Mouse (Mus musculus) liver, adult 2 months (tissue): ENCODE measurements around the gene Notch4.

Experiments
- CTCF ChIP-seq: fragments of 200-500 bp; IDR thresholded peaks from 2 replicates; pipeline ENCODE4 v1.5.1; 2011; ENCODE audit warnings: low read depth, low read length, control low read depth
- POLR2A ChIP-seq: fragments of 200-500 bp; IDR thresholded peaks from 2 replicates; pipeline ENCODE4 v1.6.1; 2011; ENCODE audit warnings: low read length, control low read depth; ENCODE audit not compliant: insufficient read depth; ENCODE audit errors: extremely low read depth

GRCm38 (mm10) chr17:34560438-34560837 is 3.6 kb upstream of the Notch4 start:
- TF ChIP-seq POLR2A (no peak), CTCF (no peak)
